Mouse (Mus musculus) hematopoietic multipotent progenitor cell, adult 10-12 weeks (in vitro differentiated cells): ENCODE results near the gene Rimklb. TPM values are rescaled to one million over a fixed set of nuclear protein-coding genes. Genes with fewer than 3 reads are reported as not detected.

Experiments used
- polyA plus RNA-seq: library from polyadenylated mRNA; stranded (reverse); fragments of >175 nt; gene quantifications from 2 replicates; pipeline ENCODE4 v1.2.3, GENCODE M21; 2012; ENCODE audit warnings: low replicate concordance

Gene Rimklb
- 0.05 TPM in 1 of 2 replicates, not detected in the other for polyA plus RNA-seq

DNA sequence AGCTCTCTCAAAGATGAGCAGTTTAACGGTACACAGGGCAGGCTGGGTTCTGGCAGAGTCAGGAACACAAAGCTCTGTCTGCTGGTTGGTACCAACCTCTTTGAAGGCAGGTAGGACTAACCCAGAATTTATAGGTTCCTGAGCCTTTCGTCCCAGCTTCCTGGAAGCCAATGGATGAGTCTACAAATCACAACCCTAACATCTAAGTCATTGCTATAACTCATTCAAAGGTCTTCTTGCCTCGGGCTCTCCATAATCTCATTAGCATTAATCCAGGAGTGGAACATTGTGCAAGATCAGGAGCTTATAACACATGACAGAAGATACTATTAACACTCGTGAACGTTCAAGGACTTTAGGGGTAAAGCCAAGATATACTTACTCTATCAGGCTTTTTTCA, at the start of gene Rimklb:
TSS of gene Rimklb (minus strand) at position 101 of the 400 bp plus-strand sequence.

DNA sequence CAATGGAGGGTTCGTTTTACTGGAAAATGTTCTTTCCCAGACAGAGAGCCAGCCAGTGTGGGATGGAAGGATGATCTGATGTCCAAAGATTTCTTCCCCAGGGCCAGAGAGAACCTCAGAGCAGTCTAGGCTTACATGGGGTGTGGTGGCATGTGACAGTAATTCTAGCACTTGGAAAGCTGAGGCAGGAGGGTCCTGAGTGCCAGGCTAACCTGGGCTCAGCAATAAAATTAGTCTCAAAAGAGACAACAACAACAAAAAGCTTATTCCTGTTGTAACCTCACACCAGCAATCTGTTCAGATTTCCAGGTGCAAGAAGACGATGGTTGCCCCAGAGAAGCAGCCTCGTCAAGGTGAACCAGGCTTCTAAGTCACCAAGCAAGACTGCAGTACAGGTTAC, 7.0 kb upstream of the Rimklb start, which contains the start of gene Mfap5:
TSS of gene Mfap5 (plus strand) at position 301 of the 400 bp plus-strand sequence.

Other genes with a start within 250 kb of the Rimklb start
- 0.48 and 0.53 TPM in 2 replicates for gene Klrg1, start 215.9 kb downstream of the Rimklb start, polyA plus RNA-seq
- 15.9 and 23.8 TPM in 2 replicates for gene M6pr, start 190.0 kb downstream of the Rimklb start, polyA plus RNA-seq
- gene Phc1, start 158.2 kb downstream of the Rimklb start, polyA plus RNA-seq: 5.0 and 39.1 TPM in 2 replicates
- not detected in 2 replicates for gene Mfap5, start 7.1 kb upstream of the Rimklb start, polyA plus RNA-seq
- gene Aicda, start 55.0 kb upstream of the Rimklb start, polyA plus RNA-seq: 0.16 and 1.1 TPM in 2 replicates
- gene Apobec1, start 103.7 kb upstream of the Rimklb start, polyA plus RNA-seq: 7.9 and 8.9 TPM in 2 replicates
- 0.48 TPM in 1 of 2 replicates, not detected in the other for gene Gdf3, start 111.3 kb upstream of the Rimklb start, polyA plus RNA-seq
- gene Dppa3, start 127.6 kb upstream of the Rimklb start, polyA plus RNA-seq: not detected in 2 replicates
- gene Nanog, start 208.7 kb upstream of the Rimklb start, polyA plus RNA-seq: not detected in 2 replicates